Mouse (Mus musculus) heart, adult 8-10 months (tissue): Measurements from ENCODE around the gene Tmprss11c. TPM values are rescaled to one million over a fixed set of nuclear protein-coding genes. Genes with fewer than 3 reads are reported as not detected.
A peak's percentile ranks its signal among the peaks of the same experiment; 100 is the strongest.
"Not testable (repeated sequence)": the region's sequence is repeated elsewhere in the genome, so short reads cannot be mapped to it uniquely, and the experiment has no call there.

Experiments used
- DNase-seq: peaks from one replicate; pipeline ENCODE4 v3.0.0; 2022; ENCODE audit warnings: low spot score
- total RNA-seq, 4 experiments: library from RNA; stranded (reverse); gene quantifications; 2 replicates each; pipeline ENCODE4 v1.2.4; 2022

Gene Tmprss11c
- not detected for total RNA-seq

- no peak for DNase-seq
Observed at GRCm38 (mm10) chr5:86289208-86289607, at the start of gene Tmprss11c. Gene Tmprss11c (minus strand): TSS chr5:86289308.

GRCm38 (mm10) chr5:86318018-86318956 is 29.2 kb upstream of the Tmprss11c start:
- DNase-seq, result not testable (repeated sequence)

GRCm38 (mm10) chr5:86306116-86306515 is 17.0 kb upstream of the Tmprss11c start:
- DNase-seq, result peak; percentile 3

- DNase-seq, result no peak
Observed at GRCm38 (mm10) chr5:86303877-86304276, 14.8 kb upstream of the Tmprss11c start.

GRCm38 (mm10) chr5:86246559-86246958 is 42.5 kb downstream of the Tmprss11c start:
- DNase-seq, result no peak

GRCm38 (mm10) chr5:86244880-86245279 is 44.2 kb downstream of the Tmprss11c start:
- DNase-seq, result no peak

GRCm38 (mm10) chr5:86244275-86244674 is 44.8 kb downstream of the Tmprss11c start:
- DNase-seq, result no peak

- no peak for DNase-seq
Observed at GRCm38 (mm10) chr5:86227156-86227853, 61.8 kb downstream of the Tmprss11c start.

GRCm38 (mm10) chr5:86197801-86198200 is 91.3 kb downstream of the Tmprss11c start, which contains the start of gene Gnrhr:
Gene Gnrhr (minus strand): TSS chr5:86197901.
- DNase-seq, result no peak

GRCm38 (mm10) chr5:86191356-86191755 is 97.8 kb downstream of the Tmprss11c start:
- DNase-seq, result peak; percentile 71

GRCm38 (mm10) chr5:86190770-86191169 is 98.3 kb downstream of the Tmprss11c start:
- peak; percentile 36 for DNase-seq

GRCm38 (mm10) chr5:86190290-86190689 is 98.8 kb downstream of the Tmprss11c start:
- peak; percentile 15 for DNase-seq

- DNase-seq, result no peak
Observed at GRCm38 (mm10) chr5:86187441-86187840, 101.7 kb downstream of the Tmprss11c start.

Other genes starting within 250 kb of the Tmprss11c start
- gene Cenpc1, start 223.7 kb downstream of the Tmprss11c start, total RNA-seq, result 1 to 10 TPM; 3.8 to 6.2 (median 5.1) TPM
- gene Stap1, start 217.6 kb downstream of the Tmprss11c start, total RNA-seq, result under 1 TPM in 3 of 4 experiments, not detected in 1; 0.19 to 0.26 (median 0.25) TPM
- gene Uba6, start 116.5 kb downstream of the Tmprss11c start, total RNA-seq, result 1 to 10 TPM; 6.8 to 8.2 (median 7.7) TPM
- gene Gnrhr, start 91.4 kb downstream of the Tmprss11c start, total RNA-seq, result under 1 TPM; 0.19 to 0.59 (median 0.32) TPM
- gene Tmprss11d, start 84.1 kb upstream of the Tmprss11c start, total RNA-seq, result not detected
- not detected for gene Tmprss11a, start 179.7 kb upstream of the Tmprss11c start, total RNA-seq
- gene Tmprss11g, start 229.3 kb upstream of the Tmprss11c start, total RNA-seq, result not detected